Mouse (Mus musculus) layer of hippocampus, postnatal 36 days (tissue): ENCODE data around the gene Svop. TPM values are rescaled to one million over a fixed set of nuclear protein-coding genes. Genes with fewer than 3 reads are reported as not detected.
A peak's percentile ranks its signal among the peaks of the same experiment; 100 is the strongest.

Source experiments
- DNase-seq, 2 experiments: peaks; one replicate each; pipeline ENCODE4 v3.0.0; 2022
- total RNA-seq, 2 experiments: library from RNA; stranded (reverse); gene quantifications; 2 replicates each; pipeline ENCODE4 v1.2.3; 2021

The Svop gene
- total RNA-seq, 2 experiments from 2014 or later = 170 to 175 TPM

- peak in 1 of 2 experiments; percentile 34 for DNase-seq
Measured at GRCm38 (mm10) chr5:114102807-114103206, 11.4 kb upstream of the Svop start.

DNA sequence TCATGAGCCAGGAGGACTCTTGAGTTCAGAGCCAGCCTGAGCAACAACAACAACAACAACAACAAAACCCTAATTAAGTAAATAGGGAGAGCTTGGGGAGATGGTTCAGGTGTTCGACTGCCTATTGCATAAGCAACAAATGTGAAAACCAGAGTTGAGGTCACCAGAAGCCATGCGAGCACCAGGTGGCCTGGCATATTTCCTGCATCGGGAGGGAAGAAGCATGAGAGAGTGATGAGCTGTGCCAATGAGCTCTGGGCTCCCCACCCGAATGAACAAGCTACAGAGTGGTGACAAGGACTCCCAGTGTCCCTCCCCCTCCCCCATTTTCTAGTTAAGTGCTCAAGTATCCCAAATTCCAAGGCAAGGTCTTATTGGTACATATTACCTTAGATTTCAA lies 10.5 kb upstream of the Svop start:
- no peak for DNase-seq

DNA sequence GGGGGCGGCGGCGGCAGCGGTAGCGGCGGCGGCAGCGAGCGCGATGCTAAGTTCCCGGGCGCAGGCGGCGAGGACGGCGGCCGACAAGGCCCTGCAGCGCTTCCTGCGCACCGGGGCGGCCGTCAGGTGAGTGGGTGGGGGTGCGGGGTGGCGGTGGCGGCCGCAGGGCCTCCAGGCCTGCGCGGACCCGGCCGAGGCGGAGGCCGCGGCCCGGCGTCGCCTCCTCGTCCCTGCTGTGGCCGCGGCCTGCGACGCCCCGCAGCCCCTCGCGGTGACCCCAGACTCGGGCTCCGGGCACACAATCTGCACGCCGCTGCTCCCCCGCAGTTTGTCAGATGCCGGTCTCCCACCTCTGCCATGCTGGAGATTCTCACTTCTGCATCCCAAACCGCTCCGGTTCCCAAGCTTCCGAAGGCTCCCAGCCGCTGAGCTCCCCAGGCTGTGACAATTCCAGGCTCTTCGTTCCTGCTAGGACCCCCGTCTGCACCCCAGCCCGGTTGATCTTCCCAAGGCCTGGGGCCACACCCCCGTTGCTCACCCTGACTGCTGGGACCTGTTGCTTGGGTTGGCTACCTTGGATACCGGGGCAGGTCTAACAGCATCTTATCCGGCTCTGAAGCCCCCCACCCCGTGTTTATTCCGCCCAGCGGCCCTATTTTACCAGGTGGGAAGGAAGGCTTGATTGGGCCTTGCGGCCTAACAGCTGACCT lies 9.2 kb upstream of the Svop start:
- no peak for DNase-seq

GRCm38 (mm10) chr5:114099709-114100389 lies 8.5 kb upstream of the Svop start:
- DNase-seq = peak; percentile 95 to 97

GRCm38 (mm10) chr5:114090421-114091013 lies 853 bp downstream of the Svop start:
- no peak for DNase-seq

DNA sequence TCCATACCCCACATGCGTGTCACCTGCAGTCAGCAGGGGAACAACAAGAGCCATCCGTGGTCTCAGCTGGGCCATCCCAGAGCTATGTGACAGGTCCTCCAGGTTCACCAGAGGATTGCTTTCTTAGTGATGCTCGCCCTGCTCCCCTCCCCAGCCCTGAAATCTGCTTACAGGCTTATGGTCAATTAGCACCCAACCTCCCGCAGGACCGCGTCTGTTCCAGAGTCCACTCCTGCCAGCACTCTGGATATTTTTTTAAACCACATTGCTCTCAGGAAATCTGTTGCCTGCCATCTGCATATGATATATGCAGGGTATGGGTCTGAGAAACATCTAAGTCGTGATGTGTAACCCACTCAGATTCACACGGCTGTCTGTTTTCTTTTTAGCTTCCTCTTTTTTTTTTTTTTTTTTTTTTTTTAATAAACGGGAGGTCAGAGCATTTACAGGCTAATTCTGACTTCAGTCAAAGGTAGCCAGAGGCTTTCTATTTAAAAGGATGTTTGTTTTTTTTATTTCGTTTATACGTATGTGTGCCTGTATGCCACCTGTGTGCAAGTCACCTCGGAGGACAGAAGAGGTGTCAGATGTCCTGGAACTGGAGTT lies 3.4 kb downstream of the Svop start:
- DNase-seq = no peak

- no peak for DNase-seq
Measured at GRCm38 (mm10) chr5:114085501-114085900, 5.9 kb downstream of the Svop start.

DNA sequence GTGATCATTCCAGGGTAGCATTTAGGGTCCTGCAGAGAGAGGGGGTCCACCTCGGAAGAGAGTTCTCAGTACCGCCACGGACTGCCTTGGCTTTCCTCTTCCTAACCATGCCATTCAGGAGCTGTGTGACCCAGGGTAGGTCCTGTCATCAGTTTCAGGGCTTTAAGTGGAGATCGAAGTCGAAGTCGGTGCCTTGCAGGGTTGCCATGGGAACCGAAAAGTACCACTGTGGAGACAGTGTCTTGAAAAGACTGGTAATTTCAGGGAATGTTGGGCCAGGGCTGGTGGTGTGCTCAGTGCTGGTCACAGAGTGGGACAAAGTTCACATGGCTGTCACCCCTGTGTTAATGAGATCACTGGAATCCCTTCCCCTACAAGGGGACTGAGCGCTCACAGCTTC lies 14.4 kb downstream of the Svop start:
- no peak for DNase-seq

- no peak for DNase-seq
Measured at GRCm38 (mm10) chr5:114072262-114072661, 19.1 kb downstream of the Svop start.

DNA sequence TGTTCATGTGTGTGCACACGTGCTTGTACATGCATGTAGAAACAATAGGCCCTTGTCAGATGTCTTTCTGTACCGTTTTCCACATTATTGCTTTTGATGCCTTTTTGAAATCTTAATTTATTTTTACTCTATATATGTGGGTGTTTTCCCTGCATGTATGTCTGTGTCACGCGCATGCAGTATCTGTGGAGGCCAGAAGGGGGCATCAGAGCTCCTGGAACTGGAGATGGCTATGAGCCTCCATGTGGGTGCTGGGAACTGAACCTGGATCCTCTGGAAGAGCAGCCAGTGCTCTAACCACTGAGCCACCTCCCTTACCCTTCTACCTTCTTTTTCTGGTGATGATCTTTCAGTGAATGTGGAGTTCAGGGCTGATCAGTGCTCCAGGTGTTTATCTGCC lies 20.5 kb downstream of the Svop start:
- no peak for DNase-seq

- DNase-seq = no peak
Measured at GRCm38 (mm10) chr5:114067982-114068381, 23.4 kb downstream of the Svop start.

- no peak for DNase-seq
Measured at GRCm38 (mm10) chr5:114067543-114067942, 23.8 kb downstream of the Svop start.

GRCm38 (mm10) chr5:114066601-114067000 lies 24.8 kb downstream of the Svop start:
- DNase-seq = no peak

- DNase-seq = no peak
Measured at GRCm38 (mm10) chr5:114065161-114065560, 26.2 kb downstream of the Svop start, which contains the start of gene Usp30. Gene Usp30 (plus strand): TSS chr5:114065461.

- no peak for DNase-seq
Measured at GRCm38 (mm10) chr5:114063958-114064357, 27.4 kb downstream of the Svop start.

DNA sequence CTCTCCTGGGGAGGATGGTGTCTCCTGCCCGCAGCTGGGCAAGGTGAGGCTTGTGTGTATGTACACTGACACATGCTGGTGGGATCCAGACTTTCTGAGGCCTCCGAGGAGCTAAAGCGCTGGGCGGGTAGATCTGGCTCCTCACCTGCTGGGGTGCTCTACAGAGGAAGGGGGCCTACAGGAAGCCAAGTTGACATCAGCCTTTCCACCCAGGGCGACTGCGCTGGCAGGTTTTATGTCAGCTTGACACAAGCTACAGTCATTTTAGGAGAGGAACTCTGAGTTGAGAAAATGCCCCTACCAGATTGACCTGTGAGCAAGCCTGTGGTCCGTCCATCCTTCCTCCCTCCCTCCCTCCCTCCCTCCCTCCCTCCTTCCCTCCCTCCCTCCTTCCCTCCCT lies 29.7 kb downstream of the Svop start:
- DNase-seq = no peak

DNA sequence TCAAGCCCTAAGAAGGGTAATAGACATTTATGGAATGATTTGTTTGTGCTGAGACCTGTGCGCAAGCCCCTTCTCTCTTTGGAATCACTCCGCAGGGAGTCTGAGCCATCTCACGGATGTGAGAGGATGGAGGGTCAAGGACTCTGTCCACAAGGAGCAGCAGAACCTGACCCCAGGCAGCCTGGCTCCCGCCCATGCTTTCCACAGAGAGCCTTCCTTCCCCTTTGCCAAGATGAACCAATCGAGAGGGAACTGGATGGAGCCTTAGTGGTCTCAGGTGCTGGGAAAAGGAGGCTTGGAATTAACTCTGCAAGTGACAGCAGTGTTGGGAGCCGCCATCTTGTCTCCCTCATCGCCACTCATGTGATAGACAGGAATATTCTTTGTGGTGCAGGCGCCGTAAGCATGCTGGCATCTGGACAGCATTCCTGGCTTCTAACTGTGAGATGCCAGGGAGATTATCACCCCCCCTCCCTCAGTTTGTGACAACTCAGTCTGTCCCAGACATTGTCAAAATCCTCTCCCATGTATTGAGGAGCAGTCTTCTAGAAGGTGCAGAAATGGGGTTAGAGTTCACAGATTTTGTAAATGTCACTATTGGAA lies 34.1 kb downstream of the Svop start:
- no peak for DNase-seq

- peak in 1 of 2 experiments; percentile 31 for DNase-seq
Measured at GRCm38 (mm10) chr5:114052246-114052761, 39.1 kb downstream of the Svop start.

DNA sequence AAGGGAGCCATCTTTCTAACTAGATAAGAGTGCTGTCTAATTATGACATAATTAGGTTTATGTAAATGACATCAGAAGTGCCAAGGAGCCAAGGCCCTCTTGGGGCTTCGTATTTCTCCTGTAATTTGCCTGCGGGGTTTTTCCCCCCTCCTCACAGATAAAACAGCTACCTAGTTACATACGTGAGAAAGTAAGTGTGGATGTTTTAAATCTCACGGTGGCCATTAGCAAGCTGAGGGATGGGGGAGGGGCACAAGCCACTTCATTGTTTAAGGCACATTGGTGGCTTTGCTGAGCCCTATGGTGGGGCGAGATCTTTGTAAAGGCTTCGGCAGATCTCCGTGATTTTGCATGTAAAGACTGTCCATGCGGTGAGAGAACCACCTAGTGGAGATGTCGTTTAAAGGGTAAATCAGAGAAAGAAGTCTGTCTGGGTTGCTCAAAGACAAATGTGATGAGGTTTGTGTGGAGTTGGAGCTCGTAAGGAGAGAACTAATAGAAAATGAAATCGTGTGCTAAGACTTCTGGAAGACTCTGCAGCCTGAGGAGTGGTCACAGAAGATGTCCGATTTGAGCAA lies 42.5 kb downstream of the Svop start:
- DNase-seq = no peak

GRCm38 (mm10) chr5:114047182-114047581 lies 44.2 kb downstream of the Svop start:
- DNase-seq = no peak

- DNase-seq = no peak
Measured at GRCm38 (mm10) chr5:114046604-114047003, 44.8 kb downstream of the Svop start.

DNA sequence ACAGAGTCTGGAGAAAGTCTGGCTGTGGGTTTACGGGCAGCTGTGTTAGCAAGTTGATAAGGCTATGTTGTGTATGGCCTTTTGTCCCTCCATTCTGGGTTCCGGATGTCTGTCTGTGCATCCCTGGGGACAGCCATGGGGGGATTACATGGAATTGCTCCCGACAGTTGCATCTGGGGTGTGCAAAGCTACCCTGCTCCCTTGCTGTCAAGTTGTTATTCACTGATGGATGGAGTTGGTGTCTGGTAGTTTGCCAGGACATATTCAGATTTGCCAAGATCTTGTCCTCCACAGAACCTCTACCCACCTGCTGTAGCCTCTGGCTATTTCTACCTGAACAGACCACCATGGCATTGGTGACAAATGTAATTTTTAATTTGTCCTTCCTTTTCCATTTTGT lies 45.2 kb downstream of the Svop start:
- DNase-seq = no peak
